Mouse (Mus musculus) inflammation-experienced regulatory T-cells (primary cell): ENCODE measurements around the gene Mrpl30. TPM values are rescaled to one million over a fixed set of nuclear protein-coding genes. Genes with fewer than 3 reads are reported as not detected.

Experiments
- polyA plus RNA-seq, 2 experiments: library from polyadenylated mRNA; unstranded; fragments of 100-300 nt; shearing (Covaris generic); gene quantifications; one replicate each; pipeline ENCODE4 v1.2.1; 2017

The Mrpl30 gene
- polyA plus RNA-seq: 100 to 1,000 TPM; 147 TPM

DNA sequence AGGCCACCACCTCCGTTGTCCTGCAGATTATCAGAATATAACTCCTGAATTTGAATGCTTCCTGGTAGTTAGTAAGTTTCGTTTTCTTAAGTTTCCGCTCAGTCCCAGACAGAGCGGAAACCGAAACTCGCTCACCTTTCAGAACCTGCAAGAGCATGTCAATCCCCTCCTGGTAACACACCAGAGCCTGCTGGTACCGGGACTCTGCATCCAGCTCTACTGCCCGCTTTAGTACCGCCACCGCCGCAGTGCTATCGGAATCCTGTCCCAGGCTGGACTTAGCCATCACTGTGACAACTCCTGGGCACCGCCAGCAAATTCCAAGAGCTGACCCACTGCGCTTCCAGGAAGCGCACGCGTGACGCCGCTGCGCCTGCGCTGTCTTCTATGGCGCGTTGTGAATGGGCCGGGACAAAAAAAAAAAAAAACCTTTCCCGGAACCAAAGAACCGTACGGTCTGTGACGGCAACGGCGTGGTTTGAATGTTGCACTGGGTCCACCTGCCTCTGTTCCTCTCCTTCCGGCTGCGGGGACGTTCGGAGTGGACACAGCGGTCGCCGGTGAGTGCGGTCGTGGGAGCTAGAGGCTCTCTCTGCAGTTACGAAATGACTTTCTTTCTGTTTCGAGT, at the start of gene Mrpl30, which contains the start of gene Mitd1:
Gene Mrpl30 (plus strand): TSS at position 453 of the 628 bp plus-strand sequence.
Gene Mitd1 (minus strand): TSS at position 387 of the 628 bp plus-strand sequence.

DNA sequence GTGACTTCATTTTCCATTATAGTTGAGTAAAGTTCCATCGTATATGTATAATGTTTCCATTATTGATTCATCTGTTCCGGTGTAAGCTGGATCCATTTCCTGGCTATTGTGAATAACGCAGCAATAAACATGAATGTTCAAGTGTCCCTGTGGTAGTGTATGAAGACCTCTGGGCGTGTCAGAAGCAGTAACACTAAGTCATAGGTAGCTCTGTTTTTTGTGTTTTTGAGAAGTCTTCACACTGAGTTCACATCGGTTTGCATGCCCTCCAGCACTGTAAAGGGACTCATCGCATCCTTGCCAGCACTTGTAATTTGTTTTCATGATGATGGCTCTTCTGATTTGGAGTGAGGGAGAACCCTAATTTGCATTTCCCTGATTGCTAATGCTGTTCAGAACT, 24.0 kb upstream of the Mrpl30 start, which contains the start of gene Tsga10:
Gene Tsga10 (minus strand): TSS at position 144 of the 400 bp plus-strand sequence.

DNA sequence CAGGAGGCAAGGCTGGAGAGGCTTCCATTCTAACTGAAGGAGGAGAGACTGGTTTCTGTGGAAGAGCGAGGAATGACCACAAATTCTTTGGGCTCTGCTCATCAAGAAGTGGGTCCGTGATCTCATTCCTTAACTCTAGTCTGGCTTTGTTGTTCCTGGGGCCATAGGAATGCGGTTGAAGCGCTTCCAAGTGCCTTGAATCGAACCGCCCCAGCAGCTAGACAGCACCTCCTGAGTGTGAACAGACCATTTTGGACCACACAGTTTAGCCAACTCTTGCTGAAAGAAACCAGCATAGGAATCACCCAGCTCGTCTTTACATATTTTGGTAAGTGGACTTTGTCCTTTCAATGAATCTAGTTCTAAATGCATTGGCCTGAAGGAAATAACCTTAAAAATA, 18.6 kb upstream of the Mrpl30 start, which contains the start of gene Lipt1:
Gene Lipt1 (plus strand): TSS at position 35 of the 400 bp plus-strand sequence.

DNA sequence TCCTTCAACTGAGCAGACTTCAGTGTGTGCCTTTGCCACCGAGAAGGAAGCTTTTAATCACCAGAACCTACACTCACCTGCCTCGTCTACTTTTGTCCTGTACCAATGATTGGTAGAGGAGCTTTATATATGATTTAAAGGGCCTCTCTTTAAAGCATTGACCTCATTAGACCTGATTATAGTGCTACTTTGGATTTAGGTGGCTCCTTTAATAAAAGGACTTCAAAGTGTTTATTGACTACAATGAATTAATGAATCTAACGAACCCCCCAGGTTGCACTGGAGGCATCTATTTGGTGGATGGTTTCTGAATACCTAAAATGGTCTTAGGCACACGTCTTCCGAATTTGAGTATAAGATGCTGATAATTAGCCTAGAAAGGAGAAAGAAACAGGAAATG, 26.1 kb downstream of the Mrpl30 start, which contains the start of gene Lyg2:
Gene Lyg2 (minus strand): TSS at position 101 of the 400 bp plus-strand sequence.

Other genes starting within 250 kb of the Mrpl30 start
- under 1 TPM; 0.78 to 0.93 TPM for gene 2010300C02Rik, start 170.4 kb upstream of the Mrpl30 start, polyA plus RNA-seq
- gene Tsga10, start 24.0 kb upstream of the Mrpl30 start, polyA plus RNA-seq: 1 to 10 TPM; 2.4 to 2.7 TPM
- 1 to 10 TPM; 7.2 to 8.1 TPM for gene Lipt1, start 18.7 kb upstream of the Mrpl30 start, polyA plus RNA-seq
- gene Mitd1, start 66 bp upstream of the Mrpl30 start, polyA plus RNA-seq: 10 to 100 TPM; 85.9 to 94.0 TPM
- not detected for gene Lyg2, start 26.0 kb downstream of the Mrpl30 start, polyA plus RNA-seq
- gene Lyg1, start 67.3 kb downstream of the Mrpl30 start, polyA plus RNA-seq: not detected
- gene Txndc9, start 107.4 kb downstream of the Mrpl30 start, polyA plus RNA-seq: 100 to 1,000 TPM in 1 of 2 experiments, 10 to 100 TPM in 1; 96.5 to 107 TPM
- gene Eif5b, start 107.5 kb downstream of the Mrpl30 start, polyA plus RNA-seq: 10 to 100 TPM; 17.2 to 24.8 TPM
- 10 to 100 TPM; 27.5 to 30.6 TPM for gene Rev1, start 239.3 kb downstream of the Mrpl30 start, polyA plus RNA-seq